Mouse (Mus musculus) stomach, postnatal 0 days (tissue): ENCODE measurements around the gene Ankrd40. TPM values are rescaled to one million over a fixed set of nuclear protein-coding genes. Genes with fewer than 3 reads are reported as not detected.

Experiments
- ATAC-seq: fragments of 200-750 bp; cut with Nextera tagmentation; 2 replicates; pipeline ENCODE4 v1.8.0; 2017; ENCODE audit not compliant: low FRiP score, low TSS enrichment
- DNase-seq: peaks from one replicate; pipeline ENCODE4 v3.0.0-alpha.2; 2016; ENCODE audit warnings: low spot score
- H3K27ac ChIP-seq: fragments of 300-500 bp; sonication (generic); replicated peaks from 2 replicates; pipeline ENCODE4 v1.5.1; 2014; ENCODE audit warnings: mild to moderate bottlenecking, control low read depth
- H3K27me3 ChIP-seq: fragments of 300-500 bp; sonication (generic); 2 replicates; pipeline ENCODE4 v1.6.1; 2014; ENCODE audit warnings: low read length; ENCODE audit not compliant: control insufficient read depth, insufficient read depth
- H3K36me3 ChIP-seq: fragments of 300-500 bp; sonication (generic); 2 replicates; pipeline ENCODE4 v1.6.1; 2014; ENCODE audit warnings: low read length, mixed read lengths; ENCODE audit not compliant: control insufficient read depth, insufficient read depth
- H3K4me1 ChIP-seq: fragments of 300-500 bp; sonication (generic); replicated peaks from 2 replicates; pipeline ENCODE4 v1.6.1; 2014; ENCODE audit warnings: antibody characterized with exemption; ENCODE audit not compliant: control insufficient read depth, insufficient read depth
- H3K4me2 ChIP-seq: fragments of 300-500 bp; sonication (generic); replicated peaks from 2 replicates; pipeline ENCODE4 v1.6.1; 2014; ENCODE audit warnings: low read depth, mild to moderate bottlenecking, control low read depth, moderate library complexity
- H3K4me3 ChIP-seq: fragments of 300-500 bp; sonication (generic); 2 replicates; pipeline ENCODE4 v1.5.1; 2014; ENCODE audit warnings: low read depth, low read length, control low read depth
- H3K9ac ChIP-seq: fragments of 300-500 bp; sonication (generic); 2 replicates; pipeline ENCODE4 v1.6.1; 2014; ENCODE audit warnings: mild to moderate bottlenecking, low read length, control low read depth, mixed read lengths
- H3K9me3 ChIP-seq: fragments of 300-500 bp; sonication (generic); 2 replicates; pipeline ENCODE4 v1.6.1; 2016; ENCODE audit warnings: low read length; ENCODE audit not compliant: control insufficient read depth
- CTCF ChIP-seq: IDR thresholded peaks from 2 replicates; pipeline ENCODE4 v1.5.1; 2016; ENCODE audit warnings: antibody characterized with exemption, low read depth, mild to moderate bottlenecking, moderate library complexity
- EP300 ChIP-seq: optimal IDR thresholded peaks from 2 replicates; pipeline ENCODE3; 2016; ENCODE audit warnings: antibody characterized with exemption
- WGBS: fragments of 180-500 bp; shearing (Covaris S2); extraction: QIAGEN DNeasy Blood & Tissue Kit; methylation state at CpG from one replicate; pipeline ENCODE4 v1.1.7; 2014; 5-methylcytosine and 5-hydroxymethylcytosine counted together
- polyA plus RNA-seq: library from polyadenylated mRNA; unstranded; fragments of >200 nt; fragmentation: Nextera tagmentation; extraction: Ambion mirVana; gene quantifications from 2 replicates; pipeline ENCODE4 v1.2.1, GENCODE M21; 2015

Ankrd40 gene
- polyA plus RNA-seq, 1 experiment from 2014 or later: 14.8 TPM

DNA sequence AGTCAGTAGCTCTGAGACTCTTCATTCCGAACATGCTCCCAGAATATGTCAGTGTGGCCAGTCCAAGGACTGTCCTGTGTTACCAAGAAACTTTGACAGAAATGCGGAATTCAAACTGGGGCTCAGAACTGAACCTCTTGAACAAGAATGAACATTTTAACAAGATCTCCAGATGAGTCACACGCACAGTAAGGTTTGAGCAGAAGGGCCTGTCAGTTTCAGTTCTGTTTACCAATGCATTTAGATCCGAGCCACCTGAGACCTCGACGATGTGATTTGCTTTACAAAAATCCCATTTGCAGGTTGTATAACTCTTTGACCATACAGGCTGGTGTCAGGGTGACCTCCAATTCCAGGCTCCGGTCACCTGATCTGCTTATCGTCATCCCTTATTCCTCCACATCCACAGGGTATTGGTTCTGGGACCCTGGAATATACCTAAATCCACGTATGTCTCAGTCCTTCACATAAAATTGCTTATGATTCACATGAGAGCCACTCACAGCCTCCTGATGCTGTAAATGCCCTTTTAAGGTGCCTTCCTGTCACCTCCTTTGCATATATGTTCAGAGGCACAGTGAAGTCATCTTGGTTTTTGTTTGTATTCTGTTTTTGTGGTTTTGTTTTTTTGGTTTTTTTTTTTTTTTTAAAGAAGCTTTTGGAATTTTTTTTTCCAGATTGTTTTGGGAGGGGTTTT is 27.9 kb downstream of the Ankrd40 start:
- Histone ChIP-seq H3K9me3 (no peaks in the 10 kb centered on the region), H3K27ac (no peak overlapping the region), H3K4me2 (no peak overlapping the region), H3K36me3 (no peaks in the 10 kb centered on the region), H3K9ac (no peak overlapping the region), H3K27me3 (no peaks in the 10 kb centered on the region), H3K4me3 (no peak overlapping the region), H3K4me1 (no peaks in the 10 kb centered on the region)
- no peak for DNase-seq
- 63% methylated on average over 9 of the region's 9 CpGs for WGBS
- no peak for TF ChIP-seq EP300
- TF ChIP-seq CTCF: no peak
- no peak for ATAC-seq

DNA sequence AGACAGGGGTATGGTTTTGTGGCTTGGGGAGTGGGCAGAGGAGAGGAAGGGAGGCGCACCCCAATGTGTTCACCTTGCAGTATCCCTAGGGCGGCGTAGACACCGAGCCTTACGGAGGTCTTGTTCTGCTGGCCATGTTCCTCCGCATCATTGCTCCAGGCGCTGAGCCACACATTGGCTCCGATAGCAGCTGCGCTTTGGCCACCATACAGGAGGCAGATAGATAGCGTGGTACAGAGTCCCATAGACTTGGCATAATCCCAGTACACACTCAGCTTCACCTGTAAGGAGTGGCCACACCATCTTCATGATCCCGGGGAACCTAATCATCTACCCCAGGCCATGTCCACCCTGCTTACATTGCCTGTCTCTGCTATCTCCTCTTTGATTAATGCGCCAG is 31.4 kb downstream of the Ankrd40 start:
- DNase-seq (no peak), ATAC-seq (no peak)
- Histone ChIP-seq H3K9ac (no peak overlapping the region), H3K36me3 (no peaks in the 10 kb centered on the region), H3K4me3 (no peak overlapping the region), H3K9me3 (no peaks in the 10 kb centered on the region), H3K27ac (no peak overlapping the region), H3K4me2 (no peak overlapping the region), H3K4me1 (no peaks in the 10 kb centered on the region; the same call in 1 of the 2 replicates), H3K27me3 (no peaks in the 10 kb centered on the region)
- 89% methylated on average over 12 of the region's 12 CpGs for WGBS
- TF ChIP-seq EP300 (no peak), CTCF (no peak)

DNA sequence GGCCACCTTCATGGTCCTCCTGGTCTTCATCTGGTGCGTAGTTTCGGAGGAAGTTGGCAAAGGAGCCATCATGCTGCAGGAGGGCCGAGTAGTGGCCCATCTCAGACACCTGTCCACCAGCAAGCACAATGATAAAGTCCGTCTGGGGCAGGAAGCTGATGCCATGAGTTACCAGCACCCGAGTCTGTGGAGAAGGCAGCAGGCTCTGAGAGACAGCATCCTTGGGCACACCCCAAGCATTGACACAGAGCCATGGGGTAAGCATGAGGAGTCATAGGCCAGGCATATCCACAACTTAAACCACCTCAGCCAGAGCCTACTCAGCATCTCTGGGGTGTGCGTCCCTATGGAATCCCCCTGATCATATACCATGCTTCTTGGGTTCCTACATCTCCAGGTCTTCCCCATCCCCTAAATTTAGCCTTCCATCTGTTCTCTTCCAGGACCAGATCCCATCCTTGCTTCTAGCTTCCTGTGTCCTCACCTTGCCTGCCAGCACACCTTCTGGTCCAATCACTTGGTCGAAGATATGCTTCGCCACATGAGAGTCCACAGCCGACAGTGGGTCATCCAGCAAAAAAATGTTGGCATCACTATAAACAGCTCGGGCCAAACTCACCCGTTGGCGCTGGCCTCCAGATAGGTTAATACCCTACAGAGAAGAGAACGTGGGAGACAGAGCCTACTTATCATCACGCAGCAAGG is 33.5 kb downstream of the Ankrd40 start:
- H3K4me1 ChIP-seq: peaks cover 2% of the 10 kb centered on the region; the same call in 1 of the 2 replicates
- no peak overlapping the region for H3K4me3 ChIP-seq
- DNase-seq: no peak
- WGBS: 92% methylated on average over 14 of the region's 14 CpGs
- no peaks in the 10 kb centered on the region for H3K36me3 ChIP-seq
- no peak for TF ChIP-seq CTCF
- no peak for ATAC-seq
- H3K9ac ChIP-seq: no peak overlapping the region
- no peaks in the 10 kb centered on the region for H3K27me3 ChIP-seq
- no peak overlapping the region for H3K4me2 ChIP-seq
- H3K27ac ChIP-seq: no peak overlapping the region
- H3K9me3 ChIP-seq: no peaks in the 10 kb centered on the region

DNA sequence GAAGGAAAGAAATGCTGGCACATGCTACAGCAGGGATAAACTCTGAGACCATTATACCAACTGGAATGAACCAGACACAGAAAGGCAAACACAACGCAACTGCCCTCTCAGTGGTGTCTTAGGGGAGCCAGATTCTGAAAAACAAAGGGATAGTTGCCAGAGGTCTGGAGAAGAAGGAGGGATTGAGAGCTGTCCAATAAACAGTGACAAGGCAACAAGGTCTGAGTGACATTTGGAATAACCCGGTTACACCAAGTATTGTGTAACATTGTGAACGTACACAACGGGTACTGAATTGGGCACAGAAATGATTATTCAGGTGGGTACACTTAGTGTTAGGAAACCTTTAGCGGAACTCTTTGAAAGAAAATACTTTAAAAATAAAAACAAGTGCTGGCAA is 34.3 kb downstream of the Ankrd40 start:
- no peak for DNase-seq
- no peak for ATAC-seq
- WGBS: 84% methylated on average over 5 of the region's 5 CpGs
- no peaks in the 10 kb centered on the region for H3K27me3 ChIP-seq
- no peaks in the 10 kb centered on the region for H3K36me3 ChIP-seq
- H3K4me3 ChIP-seq: no peak overlapping the region
- TF ChIP-seq EP300 (no peak), CTCF (no peak)
- H3K27ac ChIP-seq: no peak overlapping the region
- H3K4me1 ChIP-seq: peaks cover 2% of the 10 kb centered on the region; the same call in 1 of the 2 replicates
- no peak overlapping the region for H3K4me2 ChIP-seq
- H3K9me3 ChIP-seq: no peaks in the 10 kb centered on the region
- no peak overlapping the region for H3K9ac ChIP-seq

DNA sequence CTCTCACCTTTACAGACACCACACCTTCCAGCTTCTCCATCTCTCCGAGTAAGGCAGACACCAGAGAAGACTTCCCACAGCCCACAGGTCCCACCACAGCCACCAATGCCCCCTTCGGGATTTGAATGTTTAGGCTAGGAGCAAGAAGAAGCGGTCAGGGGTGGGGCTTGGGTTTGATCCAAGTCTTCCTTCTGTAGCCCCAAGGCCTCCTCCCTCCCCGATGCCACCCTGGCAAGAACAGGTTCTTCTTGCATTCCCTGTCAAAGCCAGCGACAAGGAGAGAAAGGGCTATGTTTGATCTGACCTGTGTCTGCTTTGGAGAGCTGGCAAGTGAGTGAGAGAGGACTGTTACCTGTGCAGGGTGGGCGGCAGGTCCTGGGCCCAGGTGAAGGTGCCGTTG is 35.9 kb downstream of the Ankrd40 start:
- Histone ChIP-seq H3K36me3 (no peaks in the 10 kb centered on the region), H3K27me3 (no peaks in the 10 kb centered on the region), H3K9ac (no peak overlapping the region), H3K27ac (no peak overlapping the region), H3K4me1 (peaks cover 2% of the 10 kb centered on the region; the same call in 1 of the 2 replicates), H3K9me3 (no peaks in the 10 kb centered on the region), H3K4me2 (no peak overlapping the region), H3K4me3 (no peak overlapping the region)
- peak; percentile 41 for TF ChIP-seq EP300
- TF ChIP-seq CTCF: no peak
- WGBS: 42% methylated on average over 7 of the region's 7 CpGs
- peak; percentile 59 for DNase-seq
- no peak for ATAC-seq

DNA sequence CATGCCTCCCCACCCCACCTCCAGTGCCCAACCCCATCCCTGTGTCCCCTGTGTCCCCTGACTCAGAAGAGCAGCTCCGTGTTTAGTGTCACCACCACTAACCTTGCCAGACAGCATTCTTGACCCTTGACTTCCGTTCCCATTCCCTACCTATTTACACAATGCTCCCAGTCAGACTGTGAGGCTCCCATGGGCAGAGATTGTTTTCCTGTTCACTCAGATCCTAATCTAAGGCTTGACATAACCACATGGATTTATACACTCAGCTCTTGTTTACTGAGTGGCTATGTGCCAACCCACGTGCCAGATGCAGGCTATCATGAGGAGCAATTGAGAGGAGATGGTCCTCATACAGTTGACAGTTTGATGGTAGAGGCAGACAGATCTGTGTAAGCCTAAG is 37.5 kb downstream of the Ankrd40 start:
- TF ChIP-seq CTCF (no peak), EP300 (no peak)
- peak; percentile 57 for DNase-seq
- 35% methylated on average over 3 of the region's 3 CpGs for WGBS

More for the DNA sequence above, 37.5 kb downstream of the Ankrd40 start:
- peak; percentile 77 for ATAC-seq
- no peak overlapping the region for H3K9ac ChIP-seq
- H3K4me1 ChIP-seq: peaks cover 2% of the 10 kb centered on the region
- H3K4me3 ChIP-seq: no peak overlapping the region
- no peaks in the 10 kb centered on the region for H3K9me3 ChIP-seq
- no peak overlapping the region for H3K27ac ChIP-seq
- H3K4me2 ChIP-seq: no peak overlapping the region
- H3K27me3 ChIP-seq: no peaks in the 10 kb centered on the region
- no peaks in the 10 kb centered on the region for H3K36me3 ChIP-seq
